Comparison of ENCODE assay signal across 12 mouse cellular contexts in genomic region chr17:16339720-16340470, GRCm38 (mm10).
DNase-seq lines count a peak whose midpoint lies in the region; ATAC-seq and TF ChIP-seq lines count a peak whose summit lies in the region.
"Had no signal": no experiment of that assay in that cellular context is flagged by ENCODE, and none has a peak within 500 bp of the region (broad histone marks: within the 10 kb centered on the region; RNA-seq: fewer than 3 reads in every experiment).

No protein-coding gene starts in this region.

- no peaks in the 10 kb centered on the region for H3K36me3 ChIP-seq in forebrain, postnatal 0 days (ENCODE audit: insufficient read depth)
- no peaks in the 10 kb centered on the region for H3K36me3 ChIP-seq in forebrain, embryonic 15.5 days
- H3K36me3 ChIP-seq in kidney, postnatal 0 days (ENCODE audit: insufficient read depth, low read length): no peaks in the 10 kb centered on the region
- H3K36me3 ChIP-seq in stomach, embryonic 16.5 days (ENCODE audit: control insufficient read depth, insufficient read depth, low read length): no peaks in the 10 kb centered on the region
- no peaks in the 10 kb centered on the region for H3K36me3 ChIP-seq in stomach, postnatal 0 days (ENCODE audit: control insufficient read depth, insufficient read depth, low read length)
- H3K36me3 ChIP-seq in hindbrain, embryonic 10.5 days: no peaks in the 10 kb centered on the region
- H3K36me3 ChIP-seq: liver, embryonic 15.5 days had no signal

- no peak overlapping the region for H3K9ac ChIP-seq in forebrain, postnatal 0 days
- no peak overlapping the region for H3K9ac ChIP-seq in forebrain, embryonic 15.5 days (replicated peaks)
- H3K9ac ChIP-seq in kidney, postnatal 0 days (ENCODE audit: low read depth, low read length): no peak overlapping the region
- no peak overlapping the region for H3K9ac ChIP-seq in stomach, embryonic 16.5 days (ENCODE audit: low read length)
- no peak overlapping the region for H3K9ac ChIP-seq in stomach, postnatal 0 days (ENCODE audit: low read length)
- H3K9ac ChIP-seq: liver, embryonic 15.5 days had no signal

- TF ChIP-seq EP300 in stomach, postnatal 0 days (optimal IDR thresholded peaks at IDR 0.05): no peak

- no peak overlapping the region for H3K4me3 ChIP-seq in forebrain, postnatal 0 days (ENCODE audit: low read depth, low read length)
- no peak overlapping the region for H3K4me3 ChIP-seq in forebrain, embryonic 15.5 days
- H3K4me3 ChIP-seq in kidney, postnatal 0 days (replicated peaks; ENCODE audit: low read depth, low read length): no peak overlapping the region
- no peak overlapping the region for H3K4me3 ChIP-seq in stomach, embryonic 16.5 days (replicated peaks; ENCODE audit: low read length)
- H3K4me3 ChIP-seq in stomach, postnatal 0 days (ENCODE audit: low read depth, low read length): no peak overlapping the region
- H3K4me3 ChIP-seq in hindbrain, embryonic 10.5 days: no peak overlapping the region
- H3K4me3 ChIP-seq: erythroblast, embryonic 14.5 days; liver, embryonic 15.5 days had no signal

- no peak overlapping the region for H3K27ac ChIP-seq in forebrain, postnatal 0 days (ENCODE audit: low read depth, low read length)
- no peak overlapping the region for H3K27ac ChIP-seq in forebrain, embryonic 15.5 days (replicated peaks)
- H3K27ac ChIP-seq in kidney, postnatal 0 days: no peak overlapping the region
- H3K27ac ChIP-seq in stomach, embryonic 16.5 days (ENCODE audit: low read length): 0 out of 2 replicates have a peak overlapping the region, but pooled peaks have one; percentile 1
- H3K27ac ChIP-seq in stomach, postnatal 0 days (replicated peaks): no peak overlapping the region
- H3K27ac ChIP-seq in hindbrain, embryonic 10.5 days: no peak overlapping the region
- H3K27ac ChIP-seq: liver, embryonic 15.5 days had no signal

- no peaks in the 10 kb centered on the region for H3K9me3 ChIP-seq in forebrain, postnatal 0 days (ENCODE audit: low read length)
- H3K9me3 ChIP-seq in forebrain, embryonic 15.5 days: no peaks in the 10 kb centered on the region
- no peaks in the 10 kb centered on the region for H3K9me3 ChIP-seq in kidney, postnatal 0 days (replicated peaks; ENCODE audit: low read length)
- H3K9me3 ChIP-seq in stomach, embryonic 16.5 days (replicated peaks; ENCODE audit: control insufficient read depth, low read length): no peaks in the 10 kb centered on the region
- no peaks in the 10 kb centered on the region for H3K9me3 ChIP-seq in stomach, postnatal 0 days (ENCODE audit: control insufficient read depth, low read length)
- H3K9me3 ChIP-seq in hindbrain, embryonic 10.5 days: no peaks in the 10 kb centered on the region
- H3K9me3 ChIP-seq: liver, embryonic 15.5 days had no signal

- no peak for TF ChIP-seq CTCF in forebrain, postnatal 0 days (IDR thresholded peaks at IDR 0.05; ENCODE audit: low read depth)
- TF ChIP-seq CTCF in kidney, postnatal 0 days (IDR thresholded peaks at IDR 0.05; ENCODE audit: low read depth): no peak
- TF ChIP-seq CTCF in stomach, postnatal 0 days (IDR thresholded peaks at IDR 0.05; ENCODE audit: low read depth): no peak

- 60% methylated on average over 5 of the region's 5 CpGs for WGBS in forebrain, postnatal 0 days
- WGBS in forebrain, embryonic 15.5 days: 71% methylated on average over 5 of the region's 5 CpGs
- 18% methylated on average over 5 of the region's 5 CpGs for WGBS in kidney, postnatal 0 days
- 34% methylated on average over 5 of the region's 5 CpGs for WGBS in stomach, embryonic 16.5 days
- WGBS in stomach, postnatal 0 days: 30% methylated on average over 5 of the region's 5 CpGs
- WGBS in hindbrain, embryonic 10.5 days: 66% methylated on average over 5 of the region's 5 CpGs

- H3K4me1 ChIP-seq in forebrain, postnatal 0 days (ENCODE audit: insufficient read depth): no peaks in the 10 kb centered on the region
- peaks cover 3% of the 10 kb centered on the region; the same call in 1 of the 2 replicates for H3K4me1 ChIP-seq in forebrain, embryonic 15.5 days
- H3K4me1 ChIP-seq in kidney, postnatal 0 days (replicated peaks; ENCODE audit: insufficient read depth, low read length): no peaks in the 10 kb centered on the region
- 0 out of 2 replicates have a peak, but pooled peaks cover 7% of the 10 kb centered on the region for H3K4me1 ChIP-seq in stomach, embryonic 16.5 days (ENCODE audit: control insufficient read depth, insufficient read depth, low read length)
- no peaks in the 10 kb centered on the region for H3K4me1 ChIP-seq in stomach, postnatal 0 days (replicated peaks; ENCODE audit: control insufficient read depth, insufficient read depth)
- no peaks in the 10 kb centered on the region for H3K4me1 ChIP-seq in hindbrain, embryonic 10.5 days (replicated peaks)
- H3K4me1 ChIP-seq: liver, embryonic 15.5 days had no signal

- no peak overlapping the region for H3K4me2 ChIP-seq in forebrain, postnatal 0 days (ENCODE audit: low read depth)
- H3K4me2 ChIP-seq in forebrain, embryonic 15.5 days (replicated peaks): no peak overlapping the region
- H3K4me2 ChIP-seq in kidney, postnatal 0 days (ENCODE audit: low read length): no peak overlapping the region
- H3K4me2 ChIP-seq in stomach, embryonic 16.5 days (ENCODE audit: low read depth, low read length): no peak overlapping the region
- no peak overlapping the region for H3K4me2 ChIP-seq in stomach, postnatal 0 days (replicated peaks; ENCODE audit: low read depth)
- H3K4me2 ChIP-seq: liver, embryonic 15.5 days had no signal

- DNase-seq in forebrain, postnatal 0 days: peak; percentile 13
- peak; percentile 35 for DNase-seq in kidney, postnatal 0 days (ENCODE audit: low spot score)
- DNase-seq in kidney, adult 11 months: no peak
- no peak for DNase-seq in stomach, postnatal 0 days (ENCODE audit: low spot score)
- DNase-seq in hindbrain, embryonic 10.5 days (ENCODE audit: low spot score): no peak
- DNase-seq in thymus, postnatal 14 days: no peak
- DNase-seq: kidney, adult 8-10 months had no signal

- H3K27me3 ChIP-seq in forebrain, postnatal 0 days (ENCODE audit: insufficient read depth, low read length): no peaks in the 10 kb centered on the region
- H3K27me3 ChIP-seq in forebrain, embryonic 15.5 days: no peaks in the 10 kb centered on the region
- no peaks in the 10 kb centered on the region for H3K27me3 ChIP-seq in kidney, postnatal 0 days (ENCODE audit: insufficient read depth, low read length)
- H3K27me3 ChIP-seq in stomach, embryonic 16.5 days (ENCODE audit: control insufficient read depth, insufficient read depth, low read length): no peaks in the 10 kb centered on the region
- no peaks in the 10 kb centered on the region for H3K27me3 ChIP-seq in stomach, postnatal 0 days (ENCODE audit: control insufficient read depth, insufficient read depth, low read length)
- H3K27me3 ChIP-seq in hindbrain, embryonic 10.5 days (ENCODE audit: insufficient read depth, poor library complexity, severe bottlenecking): no peaks in the 10 kb centered on the region
- H3K27me3 ChIP-seq: liver, embryonic 15.5 days had no signal

- peak; percentile 69 for ATAC-seq in forebrain, postnatal 0 days
- no peak for ATAC-seq in forebrain, embryonic 15.5 days (replicated peaks)
- ATAC-seq in kidney, postnatal 0 days (replicated peaks; ENCODE audit: low FRiP score, low read depth): no peak
- ATAC-seq in stomach, embryonic 16.5 days (ENCODE audit: insufficient read depth, low FRiP score): peak; percentile 64; the same call in 1 of the 2 replicates
- no peak for ATAC-seq in stomach, postnatal 0 days (ENCODE audit: low FRiP score, low TSS enrichment)
- ATAC-seq: CD4-positive, CD25-positive, alpha-beta regulatory T cell, adult 4 months had no signal

Comparison
In these comparisons a context has a peak if more than half of its experiments do, and no peak if none do; other contexts are left out.
1. ATAC-seq: peak in forebrain, postnatal 0 days (single experiment) and stomach, embryonic 16.5 days (single experiment); none in forebrain, embryonic 15.5 days (single experiment), kidney, postnatal 0 days (single experiment) and stomach, postnatal 0 days (single experiment).
2. DNase-seq: peak in forebrain, postnatal 0 days (single experiment) and kidney, postnatal 0 days (single experiment); none in kidney, adult 11 months (single experiment), stomach, postnatal 0 days (single experiment), hindbrain, embryonic 10.5 days (single experiment) and thymus, postnatal 14 days (single experiment).